Mouse (Mus musculus) embryonic facial prominence, embryonic 11.5 days (tissue): ENCODE measurements around the gene Pecam1. TPM values are rescaled to one million over a fixed set of nuclear protein-coding genes. Genes with fewer than 3 reads are reported as not detected.

Experiments used
- ATAC-seq: fragments of 200-750 bp; cut with Nextera tagmentation; replicated peaks from 2 replicates; pipeline ENCODE4 v1.8.0; 2017; ENCODE audit warnings: low read depth; ENCODE audit not compliant: insufficient number of reproducible peaks, low FRiP score, low TSS enrichment
- DNase-seq: peaks from one replicate; pipeline ENCODE4 v3.0.0-alpha.2; 2015; ENCODE audit warnings: low spot score
- H3K27ac ChIP-seq: fragments of 300-500 bp; sonication (generic); replicated peaks from 2 replicates; pipeline ENCODE4 v1.5.1; 2014; ENCODE audit warnings: mild to moderate bottlenecking, low read depth, low read length, control low read depth
- H3K27me3 ChIP-seq: fragments of 300-500 bp; sonication (generic); 2 replicates; pipeline ENCODE4 v1.6.1; 2014; ENCODE audit warnings: mild to moderate bottlenecking, low read length, moderate library complexity, mixed read lengths; ENCODE audit not compliant: control insufficient read depth, insufficient read depth
- H3K36me3 ChIP-seq: fragments of 300-500 bp; sonication (generic); replicated peaks from 2 replicates; pipeline ENCODE4 v1.6.1; 2014; ENCODE audit warnings: low read depth, mild to moderate bottlenecking, low read length, moderate library complexity, mixed read lengths; ENCODE audit not compliant: control insufficient read depth, insufficient read depth
- H3K4me1 ChIP-seq: fragments of 300-500 bp; sonication (generic); 2 replicates; pipeline ENCODE4 v1.6.1; 2014; ENCODE audit warnings: low read length, mixed read lengths; ENCODE audit not compliant: control insufficient read depth, insufficient read depth
- H3K4me2 ChIP-seq: fragments of 300-500 bp; sonication (generic); 2 replicates; pipeline ENCODE4 v1.6.1; 2014; ENCODE audit warnings: low read depth, mild to moderate bottlenecking, control low read depth, low read length, moderate library complexity
- H3K4me3 ChIP-seq: fragments of 300-500 bp; sonication (generic); 2 replicates; pipeline ENCODE4 v1.5.1; 2014; ENCODE audit warnings: low read depth, low read length, control low read depth
- H3K9ac ChIP-seq: fragments of 300-500 bp; sonication (generic); replicated peaks from 2 replicates; pipeline ENCODE4 v1.6.1; 2014; ENCODE audit warnings: mild to moderate bottlenecking, control low read depth, low read length
- H3K9me3 ChIP-seq: fragments of 300-500 bp; sonication (generic); replicated peaks from 2 replicates; pipeline ENCODE4 v1.6.1; 2016; ENCODE audit warnings: mild to moderate bottlenecking, low read length, inconsistent platforms, mixed read lengths; ENCODE audit not compliant: control insufficient read depth
- WGBS: fragments of 180-500 bp; shearing (Covaris S2); extraction: QIAGEN DNeasy Blood & Tissue Kit; methylation state at CpG from one replicate; pipeline ENCODE4 v1.1.7; 2014; 5-methylcytosine and 5-hydroxymethylcytosine counted together
- polyA plus RNA-seq: library from polyadenylated mRNA; unstranded; fragments of >200 nt; fragmentation: Nextera tagmentation; extraction: Ambion mirVana; gene quantifications from 2 replicates; pipeline ENCODE4 v1.2.1, GENCODE M21; 2014

Pecam1 gene
- polyA plus RNA-seq, 1 experiment from 2014 or later, result 26.7 TPM

DNA sequence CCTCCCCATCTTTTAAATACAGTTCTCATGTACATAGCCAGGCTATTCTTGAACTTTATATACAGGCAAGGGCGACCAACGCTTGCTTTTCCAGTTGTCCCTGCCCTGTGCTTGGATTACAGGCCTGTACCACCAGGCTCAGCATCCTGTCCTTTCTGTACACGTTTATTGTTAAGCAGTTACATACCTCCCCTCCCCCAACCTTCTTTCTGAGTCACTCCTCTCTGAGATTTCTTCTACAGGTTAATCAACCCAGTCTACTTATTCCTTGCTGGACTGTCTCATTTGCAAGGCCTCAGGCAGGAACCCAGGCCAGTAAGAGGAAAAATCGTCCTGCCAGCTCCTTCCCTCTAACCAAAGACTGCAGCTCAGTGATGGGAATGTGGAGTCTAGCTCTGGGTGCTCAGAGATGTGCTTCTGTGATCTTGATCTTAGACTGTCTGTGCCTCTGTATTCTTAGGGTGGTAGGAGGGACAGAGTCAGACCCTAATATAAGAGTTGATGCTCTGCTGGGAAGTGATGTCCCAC is 79.4 kb downstream of the Pecam1 start:
- H3K27ac ChIP-seq, result no peak overlapping the region
- 62% methylated on average over 4 of the region's 4 CpGs for WGBS
- DNase-seq (no peak), ATAC-seq (no peak)
- no peak overlapping the region for H3K4me2 ChIP-seq
- no peak overlapping the region for H3K9ac ChIP-seq
- H3K9me3 ChIP-seq, result no peaks in the 10 kb centered on the region
- no peaks in the 10 kb centered on the region for H3K36me3 ChIP-seq
- H3K4me1 ChIP-seq, result peaks cover 3% of the 10 kb centered on the region
- H3K27me3 ChIP-seq, result no peaks in the 10 kb centered on the region
- H3K4me3 ChIP-seq, result no peak overlapping the region

DNA sequence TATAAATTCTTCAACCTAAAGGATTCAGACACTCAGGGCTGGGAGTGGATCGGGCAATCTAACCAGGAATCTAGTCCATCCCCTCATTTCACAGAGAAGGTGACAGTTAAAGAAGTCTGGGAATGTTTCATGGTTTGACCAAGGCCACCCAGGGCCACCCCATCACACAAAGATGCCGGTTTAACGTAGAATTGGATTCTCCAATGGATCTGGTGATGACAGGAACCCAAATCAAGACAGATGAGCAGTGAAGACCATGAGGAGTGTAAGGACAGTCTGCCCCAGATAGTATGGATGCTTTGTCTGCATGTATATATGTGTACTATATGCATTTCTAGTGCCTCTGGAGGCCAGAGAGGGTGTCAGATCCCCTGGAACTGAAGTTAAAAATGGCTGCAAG is 80.2 kb downstream of the Pecam1 start:
- ATAC-seq (no peak), DNase-seq (no peak)
- WGBS, result 58% methylated on average over 3 of the region's 3 CpGs
- peaks cover 3% of the 10 kb centered on the region for H3K4me1 ChIP-seq
- no peak overlapping the region for H3K9ac ChIP-seq
- H3K4me2 ChIP-seq, result no peak overlapping the region
- H3K27ac ChIP-seq, result no peak overlapping the region
- H3K27me3 ChIP-seq, result no peaks in the 10 kb centered on the region
- H3K9me3 ChIP-seq, result no peaks in the 10 kb centered on the region
- no peaks in the 10 kb centered on the region for H3K36me3 ChIP-seq
- H3K4me3 ChIP-seq, result no peak overlapping the region

DNA sequence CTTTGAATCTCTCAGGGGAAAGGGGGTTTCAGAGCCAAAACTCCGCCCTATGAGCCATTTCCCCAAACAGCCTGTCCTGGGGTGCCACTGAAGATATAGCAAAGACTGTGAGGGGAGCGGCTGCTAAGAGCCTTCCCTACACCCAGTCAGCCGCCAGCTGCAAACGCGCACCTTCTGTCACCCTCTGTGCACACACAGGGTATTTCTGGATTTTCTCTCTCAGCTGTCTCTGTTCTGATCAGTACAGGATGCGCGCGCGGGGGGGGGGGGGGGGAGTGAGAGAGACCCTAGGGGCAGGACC is 80.6 kb downstream of the Pecam1 start:
- no peaks in the 10 kb centered on the region for H3K27me3 ChIP-seq
- 19% methylated on average over 7 of the region's 9 CpGs for WGBS
- H3K4me2 ChIP-seq, result no peak overlapping the region
- H3K9ac ChIP-seq, result no peak overlapping the region
- H3K27ac ChIP-seq, result no peak overlapping the region
- ATAC-seq, result no peak
- H3K9me3 ChIP-seq, result no peaks in the 10 kb centered on the region
- H3K36me3 ChIP-seq, result no peaks in the 10 kb centered on the region
- peaks cover 3% of the 10 kb centered on the region for H3K4me1 ChIP-seq
- H3K4me3 ChIP-seq, result no peak overlapping the region
- DNase-seq, result no peak

DNA sequence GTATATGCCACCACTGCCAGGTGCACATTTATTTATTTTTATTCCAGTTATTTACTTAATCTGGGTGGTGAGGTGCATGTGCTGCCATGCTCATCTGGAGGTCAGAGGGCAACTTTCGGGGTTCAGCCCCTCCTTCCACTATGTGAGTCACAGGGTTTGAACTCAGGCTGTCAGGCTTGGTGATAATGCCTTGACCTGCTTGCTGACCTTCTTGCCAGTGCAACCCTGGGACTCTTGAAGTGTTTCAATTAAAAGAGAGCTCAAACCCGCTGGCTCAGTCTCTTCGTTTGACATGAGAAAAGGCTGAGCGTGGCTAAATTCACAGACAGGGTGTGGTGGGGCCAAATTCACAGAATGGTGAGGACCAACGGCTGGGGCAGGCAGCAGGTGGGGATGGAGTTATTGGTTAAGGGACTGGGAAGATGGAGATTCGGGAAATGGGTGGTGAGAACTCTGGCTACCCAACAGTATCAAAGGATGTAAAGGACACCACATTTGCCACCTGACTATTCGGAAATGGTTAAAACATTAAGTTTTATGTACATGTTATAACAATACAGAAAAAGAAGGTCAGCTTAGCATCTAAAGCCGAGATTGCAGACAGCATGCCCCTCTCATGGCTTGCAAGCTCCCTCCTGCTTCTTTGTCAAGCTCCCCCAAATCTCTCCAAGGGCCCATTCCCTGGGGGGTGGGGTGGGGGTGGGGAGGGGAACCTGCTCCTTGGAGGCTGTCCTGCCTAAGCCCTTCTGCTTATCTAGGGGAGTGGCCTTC is 81.1 kb downstream of the Pecam1 start:
- 39% methylated on average over 8 of the region's 8 CpGs for WGBS
- DNase-seq (no peak), ATAC-seq (no peak)
- Histone ChIP-seq H3K36me3 (no peaks in the 10 kb centered on the region), H3K27ac (no peak overlapping the region), H3K9me3 (no peaks in the 10 kb centered on the region), H3K9ac (no peak overlapping the region), H3K27me3 (no peaks in the 10 kb centered on the region), H3K4me1 (peaks cover 3% of the 10 kb centered on the region), H3K4me3 (no peak overlapping the region), H3K4me2 (no peak overlapping the region)

DNA sequence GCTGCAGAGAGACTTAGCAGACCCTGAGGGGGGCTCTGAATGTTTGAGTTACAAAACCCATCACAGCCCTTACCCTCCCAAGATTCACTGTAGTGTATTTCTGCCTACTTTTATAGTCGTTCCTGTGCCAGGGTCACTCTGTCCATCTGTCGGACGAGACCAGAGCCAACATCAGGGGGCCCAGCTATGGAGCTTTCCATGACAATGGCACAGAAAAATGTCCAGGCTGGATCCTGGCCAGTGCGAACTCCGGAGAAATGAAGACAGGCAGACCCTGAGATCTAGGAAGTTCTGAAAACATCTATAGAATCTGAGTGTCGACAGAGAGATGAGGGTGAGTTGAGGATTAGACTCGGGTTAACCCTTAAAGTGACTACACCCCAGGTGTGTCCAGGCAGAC is 82.1 kb downstream of the Pecam1 start:
- Histone ChIP-seq H3K4me3 (no peak overlapping the region), H3K9me3 (no peaks in the 10 kb centered on the region), H3K4me2 (no peak overlapping the region), H3K27ac (no peak overlapping the region), H3K4me1 (peaks cover 3% of the 10 kb centered on the region; the same call in 1 of the 2 replicates), H3K27me3 (no peaks in the 10 kb centered on the region), H3K36me3 (no peaks in the 10 kb centered on the region), H3K9ac (no peak overlapping the region)
- WGBS, result 80% methylated on average over 7 of the region's 7 CpGs
- DNase-seq (no peak), ATAC-seq (no peak)

DNA sequence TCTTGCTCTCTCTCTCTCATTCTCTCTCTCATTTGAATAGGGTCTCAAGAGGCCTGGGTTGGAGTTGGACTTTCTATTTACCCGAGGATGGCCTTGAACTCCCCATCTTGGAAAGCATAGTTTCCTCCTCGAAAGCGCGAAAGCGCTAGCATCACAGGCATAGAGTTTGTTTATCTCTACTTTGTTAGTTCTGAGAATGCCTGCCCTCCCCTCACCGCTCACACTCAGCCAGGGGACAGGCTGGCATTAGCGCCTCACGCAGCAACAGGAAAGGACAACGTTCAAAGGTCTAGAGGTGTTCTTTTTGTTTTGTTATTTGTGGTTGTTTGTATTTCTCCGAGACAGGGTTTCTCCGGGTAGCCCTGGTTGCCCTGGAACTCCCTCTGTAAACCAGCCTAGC is 82.6 kb downstream of the Pecam1 start:
- H3K27me3 ChIP-seq, result no peaks in the 10 kb centered on the region
- DNase-seq (no peak), ATAC-seq (no peak)
- WGBS, result 83% methylated on average over 11 of the region's 11 CpGs
- H3K4me2 ChIP-seq, result no peak overlapping the region
- H3K4me1 ChIP-seq, result peaks cover 3% of the 10 kb centered on the region; the same call in 1 of the 2 replicates
- H3K27ac ChIP-seq, result no peak overlapping the region
- no peaks in the 10 kb centered on the region for H3K9me3 ChIP-seq
- H3K4me3 ChIP-seq, result no peak overlapping the region
- no peaks in the 10 kb centered on the region for H3K36me3 ChIP-seq
- H3K9ac ChIP-seq, result no peak overlapping the region

DNA sequence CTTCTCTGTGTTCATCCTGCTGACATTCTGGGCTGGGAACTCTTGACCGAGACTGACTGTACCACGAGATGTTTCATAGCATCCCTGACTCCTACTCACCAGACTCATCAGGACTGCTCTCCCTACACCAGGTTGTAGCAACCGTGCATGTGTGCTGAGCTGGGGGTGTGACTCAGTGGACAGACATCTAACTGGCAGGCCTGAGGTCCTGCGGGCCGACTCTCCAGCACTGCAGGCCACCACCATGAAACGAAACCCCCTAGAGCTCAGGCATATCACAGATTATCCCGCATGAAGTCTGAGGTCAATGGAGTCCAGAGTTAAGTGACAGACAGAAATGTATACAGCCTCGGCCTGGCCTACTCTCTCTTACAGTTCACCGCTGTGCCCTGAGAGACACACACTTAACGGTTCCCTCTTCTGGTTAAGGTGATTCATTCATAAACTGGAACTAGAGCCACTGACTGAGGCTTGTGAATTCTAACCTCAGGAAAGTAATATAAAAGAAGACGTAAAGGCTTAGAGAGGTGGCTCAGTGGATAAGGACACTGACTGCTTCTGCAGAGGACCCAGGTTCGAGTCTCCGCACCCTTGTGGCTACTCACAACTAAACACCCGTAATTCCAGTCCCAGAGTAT is 83.8 kb downstream of the Pecam1 start:
- H3K9me3 ChIP-seq, result no peaks in the 10 kb centered on the region
- DNase-seq (no peak), ATAC-seq (no peak)
- H3K4me3 ChIP-seq, result no peak overlapping the region
- H3K27ac ChIP-seq, result no peak overlapping the region
- H3K4me2 ChIP-seq, result no peak overlapping the region
- H3K36me3 ChIP-seq, result no peaks in the 10 kb centered on the region
- 84% methylated on average over 14 of the region's 14 CpGs for WGBS
- no peaks in the 10 kb centered on the region for H3K27me3 ChIP-seq
- no peak overlapping the region for H3K9ac ChIP-seq
- peaks cover 3% of the 10 kb centered on the region; the same call in 1 of the 2 replicates for H3K4me1 ChIP-seq

DNA sequence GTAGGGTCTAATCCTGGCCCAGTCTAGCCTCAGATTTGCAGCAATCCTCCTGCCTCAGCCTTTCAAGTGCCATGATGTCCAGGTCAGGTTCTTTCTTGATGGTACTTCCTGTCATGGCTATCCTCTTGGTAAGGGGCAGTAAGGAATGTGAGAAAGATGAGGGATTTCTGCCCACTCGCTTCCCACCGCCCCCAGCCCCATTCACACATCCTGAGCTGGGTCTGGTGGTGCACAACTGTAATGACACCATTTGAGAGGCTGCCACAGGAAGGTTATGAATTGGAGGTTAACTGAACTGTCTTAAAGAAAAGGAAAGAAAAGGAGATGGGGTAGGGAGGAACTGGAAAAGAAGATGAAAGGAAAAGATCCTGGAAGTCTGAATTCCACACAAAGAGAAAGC is 84.6 kb downstream of the Pecam1 start:
- peaks cover 3% of the 10 kb centered on the region; the same call in 1 of the 2 replicates for H3K4me1 ChIP-seq
- no peak for ATAC-seq

More for the DNA sequence above, 84.6 kb downstream of the Pecam1 start:
- 87% methylated on average over 2 of the region's 2 CpGs for WGBS
- H3K9me3 ChIP-seq, result no peaks in the 10 kb centered on the region
- no peak for DNase-seq
- no peak overlapping the region for H3K27ac ChIP-seq
- no peaks in the 10 kb centered on the region for H3K27me3 ChIP-seq
- no peak overlapping the region for H3K9ac ChIP-seq
- H3K4me2 ChIP-seq, result no peak overlapping the region
- no peaks in the 10 kb centered on the region for H3K36me3 ChIP-seq
- H3K4me3 ChIP-seq, result no peak overlapping the region
